Mouse (Mus musculus) urinary bladder, postnatal 4 days (tissue): ENCODE results near the gene Ivl.

Experiments used
- DNase-seq, 2 experiments: peaks; one replicate each; pipeline ENCODE4 v3.0.0; 2021 to 2022; ENCODE audit warnings: low spot score in 2 of 2

The Ivl gene

DNA sequence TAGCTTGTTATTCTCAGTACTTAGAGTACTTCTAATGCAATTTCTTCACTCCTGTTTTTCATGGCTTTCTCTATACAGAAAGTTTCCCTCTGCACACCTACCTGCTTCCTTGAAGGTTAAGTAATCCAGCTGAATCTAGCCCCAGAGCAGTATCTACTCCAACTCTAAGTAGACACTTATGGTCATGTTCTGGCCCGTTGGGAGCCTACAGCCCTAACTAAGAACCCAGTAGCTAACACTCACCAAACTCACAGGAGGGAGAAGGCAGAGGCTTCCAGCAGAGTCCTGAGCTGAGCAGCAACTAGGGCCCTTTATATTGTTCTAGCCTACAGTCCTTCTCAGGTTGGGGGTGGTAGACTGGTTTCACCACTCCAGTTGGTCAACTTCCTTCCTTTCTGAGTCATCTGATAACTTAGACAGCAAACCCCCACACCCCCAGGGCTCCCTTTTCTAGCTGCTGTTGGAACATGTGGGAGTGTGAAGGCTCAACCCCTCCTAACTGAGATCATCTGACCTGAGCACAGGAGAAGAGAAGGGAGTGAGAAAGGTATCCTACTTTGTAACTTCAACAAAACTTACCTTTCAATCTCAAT, at the start of gene Ivl:
Gene Ivl, minus strand, starts transcription at position 287 of the 593 bp plus-strand sequence.
- no peak for DNase-seq

DNA sequence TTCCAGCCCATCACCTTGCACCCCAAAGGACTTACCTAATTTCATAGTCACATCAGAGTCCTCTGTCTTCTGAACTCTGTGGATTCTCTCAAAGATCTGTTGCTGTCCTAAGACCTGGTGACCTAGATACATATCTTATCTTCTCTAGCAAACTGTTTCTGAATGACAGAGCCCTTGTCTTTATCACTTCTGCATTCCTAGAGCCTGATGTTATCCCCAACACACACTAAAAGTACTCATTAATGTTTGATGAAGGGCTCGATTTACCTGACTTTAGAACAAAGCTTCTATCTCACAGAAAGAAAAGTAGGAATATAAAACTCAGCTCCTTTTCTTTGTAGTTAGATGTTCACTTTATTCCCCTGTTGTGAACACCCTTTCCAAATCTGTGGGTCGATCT, 48.0 kb upstream of the Ivl start, which contains the start of gene Lce6a:
Gene Lce6a, minus strand, starts transcription at position 101 of the 400 bp plus-strand sequence.
- DNase-seq: no peak

DNA sequence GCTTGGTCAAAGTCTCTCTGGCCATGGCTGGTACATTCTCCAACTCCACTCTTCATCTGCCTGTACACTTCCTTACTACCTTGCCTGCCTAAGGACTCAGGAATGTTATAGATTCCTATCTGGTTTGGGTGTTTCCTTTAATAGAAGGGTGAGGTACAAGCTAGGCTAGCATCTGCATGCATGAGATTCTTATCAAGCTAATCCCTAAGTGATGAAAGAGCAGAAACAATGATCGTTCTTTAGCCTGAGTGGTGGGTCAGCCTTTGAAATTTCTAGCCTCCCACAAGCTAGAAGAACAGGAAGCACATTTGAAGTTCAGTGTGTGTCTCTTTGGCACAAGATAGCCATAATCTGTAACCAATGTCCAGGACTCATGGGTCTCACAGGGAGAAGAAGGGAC, 36.3 kb upstream of the Ivl start:
- no peak for DNase-seq

DNA sequence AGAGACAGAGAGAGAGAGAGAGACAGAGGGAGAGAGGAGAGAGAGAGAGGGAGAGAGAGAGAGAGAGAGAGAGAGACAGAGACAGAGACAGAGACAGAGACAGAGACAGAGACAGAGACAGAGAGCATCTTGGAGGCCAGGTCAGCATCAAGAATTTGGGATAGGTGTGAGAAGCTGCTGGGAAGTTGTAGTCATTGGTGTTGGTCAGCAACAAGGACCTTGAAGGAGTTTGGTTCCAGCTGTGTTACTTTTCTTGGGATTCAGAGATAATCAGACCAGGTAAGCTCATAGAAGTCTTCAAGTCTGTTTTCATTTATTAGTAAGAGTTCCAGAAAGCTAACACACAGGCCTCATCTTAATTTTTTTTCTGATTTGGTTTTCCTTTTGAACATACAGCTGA, 33.9 kb upstream of the Ivl start, which contains the start of gene 2210017I01Rik:
Gene 2210017I01Rik, minus strand, starts transcription at position 101 of the 400 bp plus-strand sequence.
- no peak for DNase-seq

DNA sequence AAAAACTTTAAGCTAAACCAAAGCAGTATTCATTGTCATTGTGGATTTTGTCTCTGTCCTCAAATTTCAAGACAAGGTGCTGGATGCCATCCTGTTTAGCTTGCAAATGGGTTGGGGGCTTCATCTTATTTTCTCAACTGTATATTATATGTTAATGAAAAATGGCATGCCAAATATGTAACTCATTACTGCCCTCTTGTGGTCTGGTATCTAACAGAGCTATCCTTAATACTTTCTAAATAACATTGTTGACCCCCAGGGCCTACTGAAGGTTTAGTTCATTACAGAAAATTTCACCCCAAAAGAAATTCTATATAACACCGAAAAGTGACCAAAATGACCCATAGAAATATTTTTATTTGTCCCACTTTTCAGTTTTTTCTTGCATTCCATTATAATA, 28.6 kb upstream of the Ivl start:
- DNase-seq: no peak

DNA sequence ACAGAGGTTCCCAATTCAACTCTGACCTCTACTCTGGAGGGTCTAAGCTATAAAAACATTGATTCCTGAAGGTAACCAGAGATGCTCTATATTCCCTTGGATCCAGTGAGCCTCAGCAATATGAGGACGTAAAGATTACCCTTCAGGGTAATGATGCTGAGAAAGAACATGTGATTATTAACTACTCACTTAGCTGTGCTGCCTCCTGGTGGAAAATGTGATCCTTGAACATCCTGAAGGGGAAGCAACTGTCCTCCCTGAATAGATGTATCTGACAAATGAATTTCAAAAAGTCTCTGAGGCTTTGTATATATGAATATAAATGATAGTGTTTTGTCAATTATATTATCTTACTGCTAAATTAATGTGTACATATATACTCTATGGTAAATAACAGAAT, 26.9 kb upstream of the Ivl start:
- no peak for DNase-seq

DNA sequence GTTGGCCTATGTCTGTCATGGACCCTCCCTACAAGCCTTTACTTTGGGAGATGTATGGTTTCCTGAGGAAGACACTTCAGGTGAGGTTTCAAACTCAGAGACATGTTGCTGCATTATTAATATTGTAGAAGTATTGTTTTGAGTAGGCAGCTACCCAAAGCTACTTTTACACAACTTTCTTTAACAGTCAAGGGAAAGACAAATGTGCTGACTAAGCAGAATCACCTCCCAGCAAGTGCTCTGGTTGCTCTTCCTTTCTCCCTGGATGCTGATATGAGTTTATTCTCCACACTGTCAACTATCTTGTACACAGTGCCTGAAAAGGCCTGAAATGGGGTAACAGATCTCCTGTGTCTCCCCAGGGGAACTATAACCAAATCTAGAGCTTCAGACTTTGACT, 26.4 kb upstream of the Ivl start:
- no peak for DNase-seq

DNA sequence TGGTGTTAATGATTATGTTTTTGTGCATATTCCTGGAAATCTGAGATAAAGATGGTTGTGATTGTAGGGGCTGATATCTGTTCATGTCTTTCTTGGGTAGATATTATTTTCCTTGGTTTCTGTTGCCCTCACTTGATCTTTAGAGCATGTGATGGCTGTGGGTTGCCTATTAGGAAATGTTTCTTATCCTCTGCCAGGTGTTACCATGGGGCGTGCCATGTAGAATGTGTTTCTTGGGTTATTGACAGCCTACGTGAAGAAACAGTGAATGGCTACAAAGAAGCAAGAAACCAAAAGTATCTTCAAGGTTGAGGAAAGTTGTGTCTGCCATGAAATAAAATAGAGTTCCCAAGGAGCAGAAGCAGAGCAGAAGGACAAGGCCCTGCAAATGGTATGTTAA, 24.9 kb upstream of the Ivl start:
- DNase-seq: no peak

DNA sequence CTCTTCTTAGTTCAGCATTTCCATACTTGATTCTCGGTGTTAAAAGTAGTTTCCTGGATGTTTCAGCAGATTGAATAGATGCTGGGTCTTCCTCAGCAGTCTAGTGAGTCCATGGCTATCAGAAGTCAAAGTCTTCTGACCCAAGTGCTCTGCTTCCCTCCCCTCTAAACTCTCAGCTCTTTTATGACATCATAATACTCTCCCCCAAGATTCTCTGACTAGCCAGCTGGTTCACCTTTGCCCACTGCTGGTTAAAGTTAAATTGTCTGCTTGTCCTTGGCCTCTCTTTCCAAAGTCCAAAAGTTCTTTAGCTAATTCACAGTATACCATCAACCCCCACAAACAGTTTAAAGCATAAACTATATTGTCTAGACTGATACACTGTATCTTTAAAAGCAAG, 15.3 kb upstream of the Ivl start, which contains the start of gene Smcp:
Gene Smcp, minus strand, starts transcription at position 140 of the 400 bp plus-strand sequence.
- DNase-seq: no peak

DNA sequence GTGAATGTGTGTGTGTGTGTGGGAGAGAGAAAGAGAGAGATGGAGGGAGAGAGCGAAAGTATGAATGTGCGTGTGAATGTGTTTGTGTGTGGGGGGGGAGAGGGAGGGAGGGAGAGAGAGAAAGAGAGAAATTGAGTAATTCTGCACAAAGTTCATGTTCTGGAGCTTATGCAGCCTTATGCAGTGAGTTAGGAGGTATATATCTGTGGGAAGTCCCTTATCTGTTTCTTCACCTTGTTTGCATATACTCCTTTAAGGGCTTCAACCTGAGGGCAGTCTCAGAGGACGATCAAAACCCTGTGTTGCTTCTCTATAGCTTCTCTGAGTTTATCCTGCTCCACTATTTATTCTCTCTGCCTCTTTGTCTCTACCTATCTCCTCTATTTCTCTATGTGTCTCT, 13.7 kb upstream of the Ivl start:
- DNase-seq: no peak

DNA sequence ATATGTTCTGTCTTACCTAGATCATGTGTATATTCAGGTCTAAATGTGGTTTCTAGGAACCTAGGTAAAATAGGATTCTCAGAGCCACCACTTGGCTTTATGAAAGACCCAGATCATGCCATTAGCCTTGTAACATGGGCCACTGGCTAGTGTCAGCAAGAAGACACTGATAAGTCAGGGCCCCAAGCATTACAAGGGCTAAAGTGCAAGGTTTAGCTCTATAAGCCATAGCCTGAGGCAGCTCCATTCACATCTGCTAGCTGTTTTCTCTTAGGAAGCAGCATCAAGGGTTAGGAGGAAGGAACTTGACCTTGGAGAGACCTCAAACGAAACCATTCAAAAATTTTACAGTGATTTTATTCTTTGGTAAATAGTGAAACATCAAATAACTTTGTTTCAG, 11.5 kb upstream of the Ivl start:
- DNase-seq: no peak

DNA sequence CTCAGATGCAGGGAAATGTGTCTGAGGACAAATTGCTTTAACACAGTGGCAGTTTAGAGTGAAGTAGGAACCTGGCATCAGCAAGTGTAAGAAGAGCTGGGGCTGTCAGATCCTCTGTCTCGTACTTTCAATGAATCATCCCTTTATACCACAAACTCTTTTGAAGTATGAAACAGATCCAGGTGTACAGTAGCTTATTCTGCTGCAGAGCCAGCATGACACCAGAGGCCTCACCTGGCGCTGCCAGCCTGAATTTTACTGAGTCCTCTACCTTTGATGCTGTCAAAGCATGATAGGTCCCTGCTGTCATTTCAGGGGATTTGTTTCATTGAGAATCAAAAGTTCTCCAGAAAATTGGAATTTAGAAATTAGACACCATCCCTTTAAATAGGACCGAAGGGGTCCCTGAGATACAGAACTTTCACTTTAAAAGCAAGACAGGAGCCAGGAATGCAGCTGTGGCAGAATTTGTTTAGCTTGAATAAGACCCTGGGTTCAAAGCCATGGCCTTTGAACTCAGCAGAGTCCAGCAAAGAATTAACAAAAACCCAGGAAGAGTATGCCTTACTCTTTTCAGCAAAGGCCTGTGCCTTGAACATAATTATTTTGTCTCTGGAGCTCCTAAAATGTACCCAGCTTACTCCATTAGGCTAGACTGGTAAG, 9.8 kb upstream of the Ivl start:
- no peak for DNase-seq

DNA sequence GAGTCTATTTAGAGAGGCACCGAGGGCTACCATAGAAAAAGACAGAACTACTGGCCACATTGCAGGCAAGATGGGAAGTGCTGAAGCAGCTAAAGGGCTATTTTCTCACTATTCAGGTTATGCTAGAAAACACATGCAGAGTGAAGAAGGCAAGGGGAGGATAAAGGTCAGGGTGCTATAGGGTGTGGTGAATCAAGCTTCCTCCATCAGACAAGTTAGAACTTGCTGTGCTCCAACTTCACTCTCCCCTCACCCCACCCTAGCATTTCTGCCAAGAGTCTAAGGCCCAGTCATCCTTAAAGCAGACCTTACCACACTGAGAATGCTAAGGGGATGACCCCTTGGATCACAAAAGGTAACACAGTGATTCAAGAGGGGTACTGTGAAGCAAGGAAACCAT, 6.0 kb upstream of the Ivl start:
- DNase-seq: no peak

DNA sequence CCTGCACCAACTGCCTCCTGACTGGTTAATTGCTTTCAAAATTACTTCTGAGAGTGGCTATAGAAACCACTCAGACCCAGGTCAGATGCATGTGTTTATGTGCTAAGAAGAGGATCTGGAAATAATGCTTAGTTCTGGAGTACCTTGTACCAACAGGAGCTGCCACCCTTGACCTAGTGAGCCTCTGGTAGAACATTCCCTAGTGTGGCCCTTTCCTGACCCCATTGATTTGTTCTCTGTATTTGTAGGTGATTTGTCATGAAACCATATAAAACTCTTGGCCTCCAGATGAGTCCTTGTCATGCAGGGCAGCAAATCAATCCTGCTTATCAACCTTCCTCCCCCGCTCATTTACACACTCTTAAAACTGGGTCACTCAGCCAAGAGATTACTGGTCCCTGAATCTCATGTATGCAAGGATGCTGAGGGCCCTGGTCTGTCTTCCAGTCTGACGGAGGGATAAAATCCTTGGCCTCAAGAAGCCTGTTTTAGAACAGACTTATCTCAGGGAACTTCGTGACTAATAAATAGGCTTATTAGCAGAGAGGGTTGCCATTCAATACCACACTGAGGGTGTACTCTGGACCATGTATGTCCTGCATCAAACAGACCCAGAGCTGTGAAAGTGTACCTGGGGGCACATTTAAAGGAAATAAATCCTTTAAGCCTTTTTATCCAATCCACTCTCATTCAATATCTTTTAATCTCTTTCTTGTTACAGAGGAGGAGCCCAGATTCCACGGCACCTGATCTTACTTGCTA, 5.3 kb upstream of the Ivl start:
- no peak for DNase-seq

DNA sequence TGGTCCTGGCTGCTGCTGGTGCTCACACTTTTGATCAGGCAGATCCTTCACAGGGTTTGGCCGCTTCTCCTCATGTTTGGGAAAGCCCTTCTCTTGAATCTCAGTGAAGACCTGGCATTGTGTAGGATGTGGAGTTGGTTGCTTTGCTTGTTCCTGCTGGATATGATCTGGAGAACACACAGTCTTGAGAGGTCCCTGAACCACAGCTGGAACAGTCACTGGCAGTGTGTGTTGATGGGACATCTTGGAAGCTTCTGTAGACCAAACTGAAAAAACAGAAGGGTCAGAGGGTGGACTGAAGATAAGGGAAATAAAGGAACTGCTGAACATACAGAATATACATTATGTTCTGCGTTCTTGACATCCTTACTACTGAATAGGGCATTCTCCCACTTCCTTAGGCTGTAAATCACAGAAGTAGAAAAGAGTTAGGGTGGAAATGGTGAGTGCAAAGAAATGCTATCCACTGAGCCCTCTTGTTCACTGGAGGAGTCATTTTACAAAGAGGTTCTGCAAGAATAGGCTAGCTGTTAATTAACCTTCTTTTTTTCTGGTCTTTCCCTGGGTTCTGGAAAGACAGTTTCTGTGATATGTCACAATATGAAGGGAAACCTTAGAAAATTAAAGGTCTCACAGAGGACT, 900 bp downstream of the Ivl start:
- no peak for DNase-seq

DNA sequence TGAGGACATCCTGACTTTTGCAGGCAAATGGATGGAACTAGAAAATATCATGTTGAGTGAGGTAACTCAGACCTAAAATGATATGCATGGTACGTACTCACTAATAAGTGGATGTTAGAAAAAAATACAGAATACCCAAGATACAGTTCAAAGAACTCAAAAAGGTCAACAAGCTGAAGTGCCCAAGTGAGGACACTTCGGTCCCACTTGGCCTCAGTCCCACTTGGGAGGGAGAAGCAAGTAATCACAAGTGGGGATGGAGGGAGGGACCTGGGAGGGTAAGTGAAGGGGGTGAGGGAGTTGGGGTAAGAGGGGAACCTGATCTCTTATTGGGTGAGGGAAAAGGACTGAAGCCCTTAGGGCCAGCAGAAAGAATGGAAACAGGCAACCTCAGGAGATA, 4.8 kb downstream of the Ivl start:
- no peak for DNase-seq

DNA sequence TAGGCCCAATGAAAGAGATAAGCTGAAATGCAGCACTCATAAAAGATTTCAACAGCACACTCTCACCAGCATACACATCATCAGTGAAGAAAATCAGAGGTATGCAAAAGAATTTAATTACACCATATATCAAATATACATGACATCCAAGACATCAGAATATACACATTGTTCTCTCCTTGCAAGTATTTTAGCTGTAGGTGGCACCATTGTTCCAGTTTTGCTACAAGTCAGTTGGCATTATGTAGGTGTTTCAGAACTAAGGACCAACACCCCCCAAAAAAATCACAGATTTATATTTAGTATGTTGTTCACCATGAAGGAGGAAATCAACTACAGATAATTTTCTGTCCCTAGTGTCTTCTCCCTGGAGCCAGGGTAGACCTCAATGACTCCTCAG, 8.1 kb downstream of the Ivl start:
- no peak for DNase-seq

DNA sequence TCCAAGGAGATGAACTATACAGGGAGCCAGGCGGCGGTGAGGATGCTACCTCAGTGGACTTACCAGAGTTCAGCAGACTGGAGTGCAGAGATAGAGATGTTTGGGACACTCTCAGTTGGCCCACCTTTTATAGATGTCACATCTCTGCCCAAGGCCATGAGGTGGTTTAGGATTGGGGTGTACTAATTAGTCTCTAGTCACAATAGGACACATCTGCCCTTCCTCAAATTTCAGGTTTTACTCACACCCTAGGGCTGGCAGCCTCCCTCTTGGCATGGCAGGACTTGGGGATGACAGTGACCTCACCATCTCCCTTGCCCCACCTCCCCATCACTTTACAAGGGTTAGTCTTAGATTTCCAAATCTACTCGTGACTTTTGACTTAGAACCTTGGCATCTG, 39.1 kb downstream of the Ivl start, which contains the start of gene 2310046K23Rik:
Gene 2310046K23Rik, minus strand, starts transcription at position 101 of the 400 bp plus-strand sequence.
- no peak for DNase-seq
